Mouse (Mus musculus) hindbrain, postnatal 0 days (tissue): ENCODE data around the gene Aars2. TPM values are rescaled to one million over a fixed set of nuclear protein-coding genes. Genes with fewer than 3 reads are reported as not detected.

ENCODE experiments used
- ATAC-seq: fragments of 200-750 bp; cut with Nextera tagmentation; 2 replicates; pipeline ENCODE4 v1.8.0; 2017; ENCODE audit warnings: mild to moderate bottlenecking, moderate TSS enrichment, moderate library complexity
- DNase-seq: peaks from one replicate; pipeline ENCODE4 v3.0.0-alpha.2; 2015; ENCODE audit warnings: low spot score
- H3K27ac ChIP-seq: fragments of 300-500 bp; sonication (generic); 2 replicates; pipeline ENCODE4 v1.5.1; 2014; ENCODE audit warnings: mild to moderate bottlenecking
- H3K27me3 ChIP-seq: fragments of 300-500 bp; sonication (generic); 2 replicates; pipeline ENCODE4 v1.6.1; 2014; ENCODE audit warnings: low read length, mixed read lengths; ENCODE audit not compliant: insufficient read depth
- H3K36me3 ChIP-seq: fragments of 300-500 bp; sonication (generic); 2 replicates; pipeline ENCODE4 v1.6.1; 2014; ENCODE audit warnings: low read length, mixed read lengths; ENCODE audit not compliant: insufficient read depth
- H3K4me1 ChIP-seq: fragments of 300-500 bp; sonication (generic); 2 replicates; pipeline ENCODE4 v1.6.1; 2014; ENCODE audit warnings: antibody characterized with exemption, low read length, mixed read lengths; ENCODE audit not compliant: insufficient read depth
- H3K4me2 ChIP-seq: fragments of 300-500 bp; sonication (generic); 2 replicates; pipeline ENCODE4 v1.6.1; 2014; ENCODE audit warnings: low read depth, mild to moderate bottlenecking, low read length, moderate library complexity, mixed read lengths
- H3K4me3 ChIP-seq: fragments of 300-500 bp; sonication (generic); 2 replicates; pipeline ENCODE4 v1.5.1; 2014; ENCODE audit warnings: low read length
- H3K9ac ChIP-seq: fragments of 300-500 bp; sonication (generic); replicated peaks from 2 replicates; pipeline ENCODE4 v1.6.1; 2014; ENCODE audit warnings: mild to moderate bottlenecking, low read length, moderate library complexity, mixed read lengths
- H3K9me3 ChIP-seq: fragments of 300-500 bp; sonication (generic); 2 replicates; pipeline ENCODE4 v1.6.1; 2016; ENCODE audit warnings: low read length, mixed read lengths
- CTCF ChIP-seq: IDR thresholded peaks from 2 replicates; pipeline ENCODE4 v1.5.1; 2016; ENCODE audit warnings: antibody characterized with exemption, control low read depth, low read depth
- WGBS: fragments of 180-500 bp; shearing (Covaris S2); extraction: QIAGEN DNeasy Blood & Tissue Kit; methylation state at CpG from one replicate; pipeline ENCODE4 v1.1.7; 2014; 5-methylcytosine and 5-hydroxymethylcytosine counted together
- polyA plus RNA-seq: library from polyadenylated mRNA; unstranded; fragments of >200 nt; fragmentation: Nextera tagmentation; extraction: Ambion mirVana; gene quantifications from 2 replicates; pipeline ENCODE4 v1.2.1, GENCODE M21; 2015
- total RNA-seq: library from RNA; depleted of rRNA; stranded (reverse); fragments of >200 nt; gene quantifications from 2 replicates; pipeline ENCODE4 v1.2.3, GENCODE M21; 2014

The Aars2 gene
- total and polyA plus RNA-seq, 2 experiments from 2014 or later: 14.2 to 28.5 TPM

DNA sequence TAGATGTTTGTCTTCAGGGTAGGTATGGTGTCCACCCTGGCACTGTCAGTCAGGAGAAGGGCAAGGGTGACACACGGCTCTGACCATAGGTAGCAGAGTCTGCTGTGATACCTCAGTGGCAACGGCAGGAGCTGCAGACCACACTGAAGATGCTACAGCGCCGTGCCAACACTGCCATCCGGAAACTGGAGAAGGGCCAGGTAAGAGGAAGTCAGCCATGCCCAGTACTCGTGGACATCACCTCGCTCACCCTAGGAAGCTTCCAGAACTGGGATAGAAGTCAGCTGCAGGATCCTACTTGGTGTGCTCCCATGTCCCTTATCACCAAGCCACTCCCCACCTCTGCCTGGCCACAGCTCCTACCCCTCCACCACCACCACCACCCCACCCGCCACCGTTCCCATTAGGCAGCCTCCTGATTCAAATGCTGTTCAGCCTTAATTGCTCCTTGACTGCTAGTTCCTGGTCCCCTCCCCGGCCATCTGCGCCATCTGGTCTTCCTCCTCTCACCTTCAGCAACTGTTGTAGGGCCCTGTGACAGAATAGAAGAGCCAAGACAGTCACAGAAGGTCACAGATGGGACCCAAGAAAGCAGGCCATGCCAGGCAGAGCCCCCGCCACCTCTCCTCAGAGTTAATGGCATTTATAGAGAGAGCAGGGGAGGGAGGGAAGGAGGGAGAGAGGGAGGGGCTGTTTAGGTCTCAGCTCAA is 12.3 kb downstream of the Aars2 start:
- no peak overlapping the region for H3K4me2 ChIP-seq
- no peaks in the 10 kb centered on the region for H3K9me3 ChIP-seq
- H3K27me3 ChIP-seq: no peaks in the 10 kb centered on the region
- peak overlapping the region; percentile 74 for H3K27ac ChIP-seq
- DNase-seq: peak; percentile 75
- H3K36me3 ChIP-seq: peaks cover 3% of the 10 kb centered on the region; the same call in 1 of the 2 replicates
- no peak overlapping the region for H3K4me3 ChIP-seq
- no peak overlapping the region for H3K9ac ChIP-seq
- WGBS: 74% methylated on average over 12 of the region's 12 CpGs
- TF ChIP-seq CTCF: no peak
- peak; percentile 52 for ATAC-seq
- H3K4me1 ChIP-seq: peaks cover 11% of the 10 kb centered on the region

DNA sequence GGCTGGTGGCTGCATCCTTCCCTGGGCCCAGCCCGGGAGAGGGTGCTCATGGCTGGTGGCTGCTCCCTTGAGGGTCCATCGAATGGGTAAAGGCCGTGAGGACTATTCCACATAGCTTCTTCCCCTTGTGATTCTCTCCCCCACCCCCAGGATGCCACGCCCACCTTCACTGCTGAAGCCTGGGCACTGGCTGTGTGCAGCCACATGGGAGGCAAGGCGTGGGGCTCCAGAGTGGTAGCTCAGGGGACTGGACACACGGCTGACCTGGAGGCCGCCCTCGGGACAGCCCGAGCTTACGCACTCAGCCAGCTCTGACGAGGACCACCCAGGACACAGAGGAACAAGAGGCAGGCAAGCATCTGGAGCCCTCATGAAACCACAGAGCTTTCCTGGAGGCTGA is 13.5 kb downstream of the Aars2 start:
- peak overlapping the region; percentile 74; the same call in 1 of the 2 replicates for H3K27ac ChIP-seq
- no peaks in the 10 kb centered on the region for H3K27me3 ChIP-seq
- H3K9ac ChIP-seq: no peak overlapping the region
- no peaks in the 10 kb centered on the region for H3K9me3 ChIP-seq
- DNase-seq (no peak), ATAC-seq (no peak)
- peaks cover 3% of the 10 kb centered on the region; the same call in 1 of the 2 replicates for H3K36me3 ChIP-seq
- H3K4me1 ChIP-seq: peaks cover 11% of the 10 kb centered on the region
- H3K4me3 ChIP-seq: no peak overlapping the region
- TF ChIP-seq CTCF: no peak
- no peak overlapping the region for H3K4me2 ChIP-seq
- 82% methylated on average over 11 of the region's 11 CpGs for WGBS

DNA sequence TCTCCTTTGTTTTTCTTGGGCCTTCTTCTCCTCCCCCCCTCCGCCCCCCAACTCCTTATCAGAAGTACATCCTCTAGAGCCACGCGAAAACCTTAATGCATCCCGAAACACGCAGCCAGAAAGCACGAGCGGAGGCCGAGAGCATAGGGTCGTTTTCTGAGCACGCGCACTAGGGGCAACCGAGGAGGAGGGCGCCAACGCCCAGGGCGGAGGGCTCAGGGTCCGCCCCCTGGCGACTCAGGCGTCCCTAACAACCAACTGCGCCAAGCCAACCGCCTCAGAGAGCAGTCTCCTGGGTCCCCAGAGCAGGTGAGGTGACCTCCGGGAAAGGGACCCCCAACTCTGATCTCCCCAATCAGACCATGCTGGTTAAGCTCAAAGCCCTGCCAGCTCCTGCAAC is 16.6 kb downstream of the Aars2 start, which contains the start of gene Tcte1:
TSS of gene Tcte1 (plus strand) at position 172 of the 400 bp plus-strand sequence.
- DNase-seq: peak; percentile 79
- Histone ChIP-seq H3K9me3 (no peaks in the 10 kb centered on the region), H3K27me3 (no peaks in the 10 kb centered on the region), H3K4me1 (peaks cover 11% of the 10 kb centered on the region), H3K36me3 (no peaks in the 10 kb centered on the region), H3K27ac (peak within 1 kb of the TSS; percentile 36), H3K4me2 (peak within 1 kb of the TSS; percentile 65), H3K9ac (peak within 1 kb of the TSS; percentile 45), H3K4me3 (peak within 1 kb of the TSS; percentile 32)
- peak; percentile 61 for ATAC-seq
- TF ChIP-seq CTCF: peak; percentile 21; the same call in 1 of the 2 replicates
- WGBS: under 1% methylated on average over 21 of the region's 21 CpGs

DNA sequence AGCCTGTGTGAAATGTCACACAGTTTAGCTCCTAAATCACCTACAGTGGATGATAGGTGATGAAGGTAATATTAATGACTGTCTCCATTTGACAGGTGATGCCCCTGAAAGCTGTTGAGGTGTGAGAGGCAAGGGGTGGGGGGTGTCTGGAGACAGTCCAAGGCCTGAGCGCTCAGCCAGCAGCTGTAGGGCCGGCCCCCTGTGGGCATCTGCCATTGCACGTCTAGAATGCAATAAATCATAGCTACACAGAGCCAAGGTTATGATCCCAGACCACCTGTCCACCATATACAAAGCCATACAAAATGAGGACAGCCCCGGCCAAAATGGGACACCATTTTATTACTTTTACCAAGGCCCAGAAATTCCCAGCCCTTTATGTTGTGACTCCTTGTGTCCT is 18.3 kb downstream of the Aars2 start:
- WGBS: 32% methylated on average over 4 of the region's 4 CpGs
- H3K4me2 ChIP-seq: no peak overlapping the region

DNA sequence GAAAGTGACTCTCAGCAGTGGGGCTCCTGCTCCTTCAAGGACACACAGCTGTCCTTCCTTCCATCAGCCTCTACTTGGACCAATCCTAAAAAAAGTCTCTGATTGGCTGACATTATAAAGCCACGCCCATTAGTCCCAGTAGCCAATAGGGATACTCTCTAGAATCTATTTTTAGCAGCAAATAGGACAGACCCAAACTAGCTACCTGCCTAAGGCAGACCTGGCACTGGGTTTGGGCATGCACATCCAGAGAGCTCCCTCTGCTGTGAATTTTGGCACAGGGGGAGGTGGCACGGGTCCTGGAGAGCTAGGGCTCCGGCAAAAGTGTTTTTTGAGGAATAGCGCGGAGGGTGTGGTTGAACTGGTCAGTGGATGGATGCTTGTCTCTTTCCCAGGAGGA is 19.9 kb downstream of the Aars2 start:
- TF ChIP-seq CTCF: no peak
- Histone ChIP-seq H3K9me3 (no peaks in the 10 kb centered on the region), H3K9ac (no peak overlapping the region), H3K4me1 (peaks cover 11% of the 10 kb centered on the region), H3K27me3 (no peaks in the 10 kb centered on the region), H3K4me2 (no peak overlapping the region), H3K27ac (no peak overlapping the region), H3K36me3 (no peaks in the 10 kb centered on the region), H3K4me3 (no peak overlapping the region)
- ATAC-seq: peak; percentile 39
- WGBS: 25% methylated on average over 5 of the region's 5 CpGs
- DNase-seq: peak; percentile 57

More for the DNA sequence above, 18.3 kb downstream of the Aars2 start:
- Histone ChIP-seq H3K4me1 (peaks cover 11% of the 10 kb centered on the region), H3K27ac (peak overlapping the region; percentile 65; the same call in 1 of the 2 replicates), H3K9ac (no peak overlapping the region), H3K4me3 (no peak overlapping the region), H3K27me3 (no peaks in the 10 kb centered on the region), H3K9me3 (no peaks in the 10 kb centered on the region), H3K36me3 (no peaks in the 10 kb centered on the region)
- ATAC-seq (peak; percentile 56; the same call in 1 of the 2 replicates), DNase-seq (peak; percentile 63)
- TF ChIP-seq CTCF: no peak

DNA sequence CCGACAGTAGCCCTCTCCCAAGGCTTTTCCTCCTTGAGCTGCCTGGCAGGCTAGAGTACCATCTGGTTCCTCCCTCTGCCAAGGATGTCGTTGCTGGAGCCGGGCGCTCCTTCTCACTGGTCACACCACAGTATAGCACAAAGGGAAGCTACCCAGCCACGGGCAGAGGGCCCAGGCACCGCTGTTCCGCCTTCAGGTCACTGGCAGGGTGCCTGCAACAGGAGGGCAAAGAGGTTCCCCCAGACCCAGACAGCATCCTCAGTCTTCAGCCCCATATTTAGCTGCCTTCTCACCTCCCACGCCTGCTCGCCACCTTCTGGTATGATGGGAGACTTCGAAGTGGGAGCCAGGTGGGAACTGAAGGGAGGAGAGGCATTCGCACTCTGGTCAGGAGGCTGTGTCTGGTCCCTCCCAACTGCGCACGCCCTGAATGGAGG is 23.7 kb downstream of the Aars2 start:
- Histone ChIP-seq H3K4me3 (no peak overlapping the region), H3K27ac (peak overlapping the region; percentile 52), H3K4me2 (no peak overlapping the region), H3K4me1 (no peaks in the 10 kb centered on the region; the same call in 1 of the 2 replicates), H3K36me3 (no peaks in the 10 kb centered on the region), H3K9me3 (no peaks in the 10 kb centered on the region), H3K27me3 (no peaks in the 10 kb centered on the region), H3K9ac (no peak overlapping the region)
- TF ChIP-seq CTCF: peak; percentile 53
- peak; percentile 81 for ATAC-seq
- DNase-seq: peak; percentile 84
- WGBS: 27% methylated on average over 13 of the region's 13 CpGs

DNA sequence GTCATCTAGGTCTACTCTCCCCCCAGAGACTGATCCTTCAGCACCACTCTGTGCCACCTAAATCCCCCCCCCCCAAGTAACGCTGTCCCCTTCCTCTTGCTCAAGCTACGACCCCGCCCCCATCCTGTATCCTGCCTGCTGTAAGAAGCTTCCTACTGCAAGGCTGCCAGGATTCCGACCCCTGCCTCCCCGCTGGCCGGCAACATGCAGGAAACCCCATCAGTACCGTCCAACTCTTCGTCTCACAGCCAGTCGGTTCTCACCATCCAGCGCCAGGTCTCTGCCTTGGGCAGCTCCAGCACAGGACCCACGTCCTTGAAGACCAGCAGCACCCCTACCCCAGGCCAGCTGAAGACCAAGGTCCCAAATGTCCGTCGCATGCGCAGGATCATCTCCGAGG is 26.3 kb downstream of the Aars2 start:
- Histone ChIP-seq H3K4me1 (no peaks in the 10 kb centered on the region), H3K9ac (no peak overlapping the region), H3K36me3 (no peaks in the 10 kb centered on the region), H3K27me3 (no peaks in the 10 kb centered on the region), H3K4me3 (no peak overlapping the region), H3K27ac (no peak overlapping the region), H3K9me3 (no peaks in the 10 kb centered on the region), H3K4me2 (no peak overlapping the region)
- no peak for TF ChIP-seq CTCF
- ATAC-seq (no peak), DNase-seq (no peak)
- WGBS: 54% methylated on average over 15 of the region's 15 CpGs
